Mouse (Mus musculus): ENCODE measurements at regions not wholly inside any gene's neighbourhood (a gene's known extent, or its start where the extent isn't known, plus 50 kb on each side); places are given as distances from the start of the nearest gene placed in this dataset.

DNA sequence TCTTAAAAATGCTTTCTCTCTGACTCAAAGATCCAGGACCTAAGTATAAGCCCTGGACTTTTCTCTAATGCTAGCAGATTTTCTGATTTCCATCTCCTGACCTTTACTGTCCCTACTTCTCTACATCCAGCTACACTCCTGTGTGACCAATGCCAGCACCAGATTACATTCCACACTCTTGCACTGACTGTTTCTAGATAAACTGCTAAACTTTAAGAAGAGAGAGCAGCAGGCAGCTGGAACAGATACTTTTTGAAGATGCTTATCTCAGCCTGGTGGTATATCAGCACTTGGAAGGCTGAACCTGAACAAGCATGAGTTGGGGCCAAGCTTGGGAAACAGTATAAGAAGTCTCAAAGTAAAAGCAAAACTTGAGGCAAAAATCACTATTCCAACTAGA lies 509.7 kb upstream of the Fam174a start:
- DNase-seq (ENCODE audit: low read depth) = no peak
- no peak for TF ChIP-seq CTCF (IDR thresholded peaks at IDR 0.05; ENCODE audit: borderline replicate concordance, extremely low read depth, insufficient read depth, insufficient read length)
- no peak for TF ChIP-seq POLR2A (IDR thresholded peaks at IDR 0.05; ENCODE audit: borderline replicate concordance, extremely low read depth, insufficient read depth, insufficient read length, poor library complexity, severe bottlenecking)

DNA sequence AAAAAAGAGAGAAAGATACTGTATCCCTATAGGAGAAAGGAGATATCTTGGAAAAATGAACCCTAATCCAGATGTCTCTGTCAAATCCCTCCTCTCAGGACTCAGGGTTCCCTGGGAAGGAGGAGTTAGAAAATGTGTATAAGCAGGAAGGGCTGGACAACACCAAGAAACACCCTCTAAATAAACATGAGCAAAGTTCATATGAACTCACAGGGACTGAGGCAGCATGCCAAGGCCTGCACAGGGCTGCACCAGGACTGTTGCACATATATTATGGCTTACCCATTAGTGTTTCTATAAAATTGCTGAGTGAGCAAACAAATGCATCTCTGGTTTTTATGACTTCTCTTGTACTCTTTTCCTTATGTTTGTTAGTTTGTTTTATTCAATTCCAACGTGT lies 508.5 kb upstream of the Fam174a start:
- no peak for TF ChIP-seq POLR2A (IDR thresholded peaks at IDR 0.05; ENCODE audit: borderline replicate concordance, extremely low read depth, insufficient read depth, insufficient read length, poor library complexity, severe bottlenecking)
- TF ChIP-seq CTCF (IDR thresholded peaks at IDR 0.05; ENCODE audit: borderline replicate concordance, extremely low read depth, insufficient read depth, insufficient read length) = no peak
- no peak for DNase-seq (ENCODE audit: low read depth)

DNA sequence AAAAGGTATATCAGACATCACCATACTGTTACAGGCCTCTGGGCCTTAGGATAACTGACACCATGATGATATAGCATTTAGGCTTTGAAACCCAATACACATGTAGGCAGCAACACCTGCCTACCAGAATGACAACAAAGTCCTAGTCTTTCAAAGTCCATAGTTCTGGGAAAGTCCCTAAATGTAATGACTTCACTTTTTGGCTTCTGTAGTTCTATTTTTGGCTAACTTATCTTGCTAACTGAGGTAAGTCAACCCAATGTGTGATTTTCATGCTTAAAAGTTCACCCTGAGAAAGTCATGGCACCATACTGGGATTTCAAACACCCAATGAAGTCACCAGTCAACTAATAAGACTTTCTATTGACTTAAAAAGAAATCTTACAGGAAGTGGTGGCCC lies 485.8 kb upstream of the Fam174a start:
- no peak for DNase-seq (ENCODE audit: low read depth)

DNA sequence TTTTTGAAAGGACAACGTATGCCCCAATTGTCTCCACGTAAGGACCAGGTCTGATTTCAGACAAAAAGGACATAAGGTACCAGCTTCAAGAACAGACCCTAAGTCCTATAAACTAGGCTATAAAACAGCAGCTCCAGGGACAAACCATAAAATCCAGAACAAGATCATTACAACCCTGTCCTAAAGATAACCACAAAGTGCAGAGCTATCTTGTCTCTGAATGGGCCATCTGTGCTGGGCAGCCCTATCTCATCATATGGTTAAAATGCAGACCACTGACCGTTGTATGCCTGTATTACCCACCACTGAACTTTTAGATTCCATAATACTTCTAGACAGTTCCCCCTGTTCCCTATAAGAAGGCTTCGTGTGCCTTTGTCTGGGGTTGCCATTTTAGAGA lies 477.4 kb upstream of the Fam174a start:
- TF ChIP-seq POLR2A (IDR thresholded peaks at IDR 0.05; ENCODE audit: borderline replicate concordance, extremely low read depth, insufficient read depth, insufficient read length, poor library complexity, severe bottlenecking) (no peak), CTCF (IDR thresholded peaks at IDR 0.05; ENCODE audit: borderline replicate concordance, extremely low read depth, insufficient read depth, insufficient read length) (no peak)
- no peak for DNase-seq (ENCODE audit: low read depth)

More for the DNA sequence above, 485.8 kb upstream of the Fam174a start:
- TF ChIP-seq CTCF (IDR thresholded peaks at IDR 0.05; ENCODE audit: borderline replicate concordance, extremely low read depth, insufficient read depth, insufficient read length) (no peak), POLR2A (IDR thresholded peaks at IDR 0.05; ENCODE audit: borderline replicate concordance, extremely low read depth, insufficient read depth, insufficient read length, poor library complexity, severe bottlenecking) (no peak)

DNA sequence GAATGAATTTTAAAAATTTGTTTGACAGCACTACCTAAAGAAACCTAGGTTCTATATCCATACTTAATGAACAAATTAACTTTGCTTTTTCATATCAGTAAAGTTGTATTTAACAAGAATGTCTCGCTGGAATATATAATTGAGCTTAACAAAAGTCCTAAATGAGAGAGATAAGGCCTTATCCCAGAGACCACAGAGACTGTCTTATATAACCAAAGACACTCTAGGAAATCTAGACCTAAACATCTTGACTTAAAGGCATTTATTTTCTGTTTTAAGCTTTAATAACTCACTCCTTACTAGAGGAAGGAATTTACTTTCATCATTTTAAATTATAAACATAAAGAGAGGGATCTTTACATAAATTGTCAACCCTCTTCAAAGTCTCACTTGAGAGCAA lies 461.9 kb upstream of the Fam174a start:
- no peak for TF ChIP-seq POLR2A (IDR thresholded peaks at IDR 0.05; ENCODE audit: borderline replicate concordance, extremely low read depth, insufficient read depth, insufficient read length, poor library complexity, severe bottlenecking)
- no peak for TF ChIP-seq CTCF (IDR thresholded peaks at IDR 0.05; ENCODE audit: borderline replicate concordance, extremely low read depth, insufficient read depth, insufficient read length)
- DNase-seq (ENCODE audit: low read depth) = no peak

DNA sequence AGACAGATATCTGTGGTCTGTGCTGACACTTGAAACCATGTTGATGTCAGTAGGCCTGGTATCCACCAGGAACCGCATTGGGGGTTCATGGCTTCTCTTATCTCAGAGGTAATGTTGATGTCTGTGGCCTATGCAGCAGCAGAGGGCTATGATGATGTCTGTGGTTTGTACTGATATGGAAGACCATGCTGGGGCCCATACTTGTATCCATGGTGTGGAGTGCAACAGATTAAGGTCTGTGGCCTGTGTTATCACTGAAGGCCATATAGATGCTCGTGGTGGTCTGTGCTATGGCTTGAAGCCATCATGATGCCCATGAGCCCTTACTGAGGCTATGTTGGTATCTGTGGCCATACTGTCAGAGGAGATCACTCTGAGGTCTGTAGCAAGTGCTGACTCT lies 455.0 kb upstream of the Fam174a start:
- no peak for DNase-seq (ENCODE audit: low read depth)
- no peak for TF ChIP-seq POLR2A (IDR thresholded peaks at IDR 0.05; ENCODE audit: borderline replicate concordance, extremely low read depth, insufficient read depth, insufficient read length, poor library complexity, severe bottlenecking)

DNA sequence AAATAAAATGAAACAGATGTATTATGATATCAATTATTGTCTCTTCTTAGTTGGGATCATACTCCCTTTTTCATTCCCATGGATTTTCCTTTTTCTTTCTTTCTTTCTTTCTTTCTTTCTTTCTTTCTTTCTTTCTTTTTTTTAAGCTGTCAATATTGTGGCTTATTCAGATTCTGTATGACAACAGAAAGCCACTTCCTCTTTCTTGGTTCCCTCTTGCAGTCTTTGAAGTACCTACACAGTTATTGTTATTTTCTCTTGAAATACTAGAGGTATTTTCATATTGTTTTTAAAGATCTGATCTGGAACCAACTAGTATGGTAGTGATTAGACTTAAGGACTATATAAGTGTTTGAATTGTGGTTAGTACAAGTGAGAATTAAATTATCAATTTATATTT lies 444.6 kb upstream of the Fam174a start:
- no peak for DNase-seq (ENCODE audit: low read depth)
- TF ChIP-seq POLR2A (IDR thresholded peaks at IDR 0.05; ENCODE audit: borderline replicate concordance, extremely low read depth, insufficient read depth, insufficient read length, poor library complexity, severe bottlenecking) (no peak), CTCF (IDR thresholded peaks at IDR 0.05; ENCODE audit: borderline replicate concordance, extremely low read depth, insufficient read depth, insufficient read length) (no peak)

DNA sequence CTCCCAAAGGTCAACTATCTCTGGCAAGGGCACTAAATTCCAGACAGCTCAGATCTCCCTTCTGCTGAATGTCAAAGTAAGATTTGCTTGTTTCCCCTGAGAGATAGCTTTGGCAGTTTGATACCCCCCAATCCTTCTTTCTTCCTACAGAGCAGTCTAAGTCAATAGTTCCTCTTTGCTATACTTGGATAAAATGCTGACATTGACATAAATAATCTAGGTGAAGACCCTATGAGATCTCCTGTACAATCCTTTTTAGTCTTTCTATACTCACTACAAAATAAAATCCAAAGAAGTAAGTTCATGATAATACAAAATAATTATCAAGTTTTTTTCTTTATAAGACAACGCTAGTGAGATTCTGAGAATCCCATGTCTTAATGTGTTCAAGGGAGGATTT lies 432.9 kb upstream of the Fam174a start:
- no peak for DNase-seq (ENCODE audit: low read depth)
- TF ChIP-seq CTCF (IDR thresholded peaks at IDR 0.05; ENCODE audit: borderline replicate concordance, extremely low read depth, insufficient read depth, insufficient read length) (no peak), POLR2A (IDR thresholded peaks at IDR 0.05; ENCODE audit: borderline replicate concordance, extremely low read depth, insufficient read depth, insufficient read length, poor library complexity, severe bottlenecking) (no peak)

DNA sequence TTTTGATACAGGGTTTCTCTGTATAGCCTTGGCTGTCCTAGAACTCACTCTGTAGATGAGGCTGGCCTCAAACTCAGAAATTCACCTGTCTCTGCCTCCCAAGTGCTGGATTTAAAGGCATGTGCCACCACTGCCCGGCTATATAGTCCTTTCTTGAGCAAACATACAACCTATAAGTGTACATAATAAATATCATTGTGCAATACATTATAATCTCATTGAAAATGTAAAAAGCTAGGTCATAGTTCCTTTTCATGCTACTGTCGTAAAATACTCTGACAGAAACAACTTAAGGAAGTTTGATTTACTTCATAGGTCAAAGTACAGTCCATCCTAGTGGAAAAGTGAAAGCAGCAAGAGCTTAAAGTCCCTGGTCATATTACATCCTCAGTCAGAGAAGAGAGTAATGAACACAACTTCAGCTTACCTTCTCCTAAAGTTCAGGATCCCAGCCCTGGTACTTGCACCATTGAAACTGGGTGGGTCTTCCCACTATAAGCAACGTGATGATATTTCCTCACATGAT lies 408.4 kb upstream of the Fam174a start:
- no peak for DNase-seq (ENCODE audit: low read depth)
- TF ChIP-seq CTCF (IDR thresholded peaks at IDR 0.05; ENCODE audit: borderline replicate concordance, extremely low read depth, insufficient read depth, insufficient read length) (no peak), POLR2A (IDR thresholded peaks at IDR 0.05; ENCODE audit: borderline replicate concordance, extremely low read depth, insufficient read depth, insufficient read length, poor library complexity, severe bottlenecking) (no peak)

DNA sequence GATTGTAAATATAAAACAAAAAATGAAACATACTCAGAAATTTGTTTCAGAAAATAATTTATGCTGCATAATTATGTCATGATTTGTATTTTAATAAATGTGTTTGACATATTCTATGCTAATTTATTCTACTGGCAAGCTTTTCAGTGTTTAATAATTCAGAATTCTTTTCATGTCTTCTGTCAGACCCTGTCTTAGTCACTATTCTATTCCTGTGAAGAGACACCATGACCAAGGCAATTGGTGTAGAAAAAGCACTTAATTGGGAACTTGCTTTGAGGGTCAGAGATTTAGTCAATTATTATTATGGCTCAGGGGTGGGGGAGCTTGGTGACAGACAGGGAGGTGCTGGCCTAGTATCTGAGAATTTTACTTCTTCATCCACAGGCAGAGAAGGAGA lies 402.6 kb upstream of the Fam174a start:
- TF ChIP-seq CTCF (IDR thresholded peaks at IDR 0.05; ENCODE audit: borderline replicate concordance, extremely low read depth, insufficient read depth, insufficient read length) (no peak), POLR2A (IDR thresholded peaks at IDR 0.05; ENCODE audit: borderline replicate concordance, extremely low read depth, insufficient read depth, insufficient read length, poor library complexity, severe bottlenecking) (no peak)
- DNase-seq (ENCODE audit: low read depth) = peak; percentile 50

Measured in brain, embryonic 14.5 days (tissue).